Mouse (Mus musculus) erythroblast, embryonic 14.5 days (primary cell): ENCODE measurements around the gene Zfp575.

Experiments used
- GATA1 ChIP-seq: IDR thresholded peaks from 2 replicates; pipeline ENCODE4 v1.6.1; 2012; ENCODE audit warnings: low read length, inconsistent platforms, mixed read lengths
- TAL1 ChIP-seq: IDR thresholded peaks from 3 replicates; pipeline ENCODE4 v1.6.1; 2012; ENCODE audit warnings: low read length, inconsistent platforms, mixed read lengths

DNA sequence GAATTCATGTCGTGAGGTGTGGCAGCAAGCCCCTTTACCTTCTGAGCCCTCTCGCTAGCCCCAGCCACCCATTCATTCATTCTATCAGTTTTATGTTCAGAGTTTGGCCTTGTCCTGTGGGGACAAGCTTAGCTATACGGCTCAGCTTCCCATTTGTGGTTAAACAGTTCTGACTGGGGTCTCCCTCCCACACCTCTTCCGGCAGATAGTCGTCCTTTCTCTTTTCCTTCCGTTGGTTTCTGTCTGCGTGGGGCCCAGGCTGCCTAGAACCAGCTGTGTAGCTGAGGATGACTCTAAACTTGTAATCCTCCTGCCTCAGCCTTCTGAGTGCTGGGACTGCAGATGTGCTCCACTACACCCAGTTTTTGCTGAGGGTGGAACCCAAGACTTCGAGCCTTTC lies 30.3 kb upstream of the Zfp575 start:
- TF ChIP-seq TAL1 (no peak), GATA1 (no peak)
